Mouse (Mus musculus) G1E (cell line): Measurements from ENCODE around the gene Smim1. TPM values are rescaled to one million over a fixed set of nuclear protein-coding genes. Genes with fewer than 3 reads are reported as not detected.

Experiments used
- ATAC-seq: 2 replicates; pipeline ENCODE4 v1.8.0; 2016; ENCODE audit warnings: mild to moderate bottlenecking; ENCODE audit not compliant: insufficient number of reproducible peaks, poor library complexity, low FRiP score, severe bottlenecking; ENCODE audit errors: extremely low read depth
- DNase-seq: peaks from one replicate; pipeline ENCODE4 v3.0.0; 2012; ENCODE audit warnings: low spot score
- H3K27me3 ChIP-seq: 2 replicates; pipeline ENCODE4 v1.6.1; 2012; ENCODE audit warnings: mild to moderate bottlenecking, low read length, inconsistent platforms; ENCODE audit not compliant: insufficient read depth
- H3K36me3 ChIP-seq: replicated peaks from 2 replicates; pipeline ENCODE3; 2012; ENCODE audit warnings: mild to moderate bottlenecking, inconsistent platforms
- H3K4me1 ChIP-seq: 2 replicates; pipeline ENCODE4 v1.6.1; 2012; ENCODE audit warnings: low read depth, low read length, inconsistent platforms, mixed read lengths; ENCODE audit not compliant: insufficient read depth
- H3K4me3 ChIP-seq: 2 replicates; pipeline ENCODE4 v1.5.1; 2012; ENCODE audit warnings: low read depth, mild to moderate bottlenecking, inconsistent platforms, low read length, moderate library complexity, mixed read lengths
- H3K9me3 ChIP-seq: replicated peaks from 2 replicates; pipeline ENCODE4 v1.6.1; 2012; ENCODE audit warnings: inconsistent platforms
- CTCF ChIP-seq: IDR thresholded peaks from 2 replicates; pipeline ENCODE4 v1.5.1; 2012; ENCODE audit warnings: low read depth, low read length, inconsistent platforms, mixed read lengths
- GATA1 ChIP-seq: IDR thresholded peaks from 2 replicates; pipeline ENCODE4 v1.6.1; 2012; ENCODE audit warnings: borderline replicate concordance, low read length, inconsistent platforms, mixed read lengths
- GATA2 ChIP-seq: IDR thresholded peaks from 2 replicates; pipeline ENCODE4 v1.6.1; 2012; ENCODE audit warnings: low read depth, low read length, inconsistent platforms, borderline replicate concordance
- POLR2AphosphoS5 ChIP-seq: IDR thresholded peaks from 2 replicates; pipeline ENCODE4 v1.6.1; 2012; ENCODE audit warnings: low read depth, low read length, inconsistent platforms; ENCODE audit not compliant: insufficient replicate concordance
- TAL1 ChIP-seq: conservative IDR thresholded peaks from 2 replicates; pipeline ENCODE4 v1.6.1; 2012; ENCODE audit warnings: low read depth, low read length, inconsistent platforms, mixed read lengths
- polyA plus RNA-seq: library from polyadenylated mRNA; stranded (reverse); fragments of >175 nt; gene quantifications from 2 replicates; pipeline ENCODE4 v1.2.3, GENCODE M21; 2012
- total RNA-seq, 2 experiments: library from RNA; stranded (forward) in 1 of 2; stranded (reverse) in 1 of 2; fragments of 200-1000 nt in 1 of 2; fragments of >200 nt in 1 of 2; fragmentation: Nextera tagmentation in 1 of 2; gene quantifications; 2 replicates each; pipeline ENCODE4 v1.2.3; 2014 to 2017

Gene Smim1
- total RNA-seq (2014; fragmentation: Nextera tagmentation) = 74.3 and 100.0 TPM in 2 replicates
- total RNA-seq (2017) = 69.2 and 103 TPM in 2 replicates
- polyA plus RNA-seq = 58.4 and 87.4 TPM in 2 replicates

- peak; percentile 43 for ATAC-seq
- Histone ChIP-seq H3K27me3 (no peaks in the 10 kb centered on the region), H3K36me3 (peaks cover 69% of the 10 kb centered on the region), H3K4me3 (peak within 1 kb of the TSS; percentile 89), H3K9me3 (no peaks in the 10 kb centered on the region), H3K4me1 (peaks cover 70% of the 10 kb centered on the region)
- TF ChIP-seq TAL1 (no peak), GATA1 (no peak), GATA2 (no peak), POLR2AphosphoS5 (no peak), CTCF (no peak; the same call in 1 of the 2 replicates)
- DNase-seq = peak; percentile 91
Observed at GRCm38 (mm10) chr4:154025641-154026440, at the start of gene Smim1. Gene Smim1, minus strand, starts transcription at chr4:154026230.

DNA sequence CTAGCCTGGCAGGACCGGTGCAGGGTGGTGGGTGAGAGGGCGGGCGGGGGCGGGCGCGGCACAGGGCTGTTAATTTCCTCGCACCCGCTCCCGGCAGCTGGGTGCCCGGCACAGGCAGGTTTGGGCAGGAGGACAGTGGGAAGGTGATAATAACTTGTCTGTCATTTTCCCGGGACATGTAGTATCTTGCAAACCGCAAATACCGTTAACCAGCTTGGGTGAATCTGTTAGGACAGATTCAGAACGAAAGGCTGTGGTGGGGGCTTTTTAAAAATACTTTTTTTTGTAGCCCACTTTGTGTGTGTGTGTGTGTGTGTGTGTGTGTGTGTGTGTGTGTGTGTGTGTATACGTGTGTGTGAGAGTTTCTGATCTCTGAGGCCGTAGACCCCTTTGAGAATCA, 45.9 kb upstream of the Smim1 start:
- DNase-seq = no peak
- Histone ChIP-seq H3K36me3 (no peaks in the 10 kb centered on the region), H3K4me3 (no peak overlapping the region), H3K27me3 (peaks cover 1% of the 10 kb centered on the region; the same call in 1 of the 2 replicates), H3K9me3 (peaks cover 16% of the 10 kb centered on the region), H3K4me1 (no peaks in the 10 kb centered on the region)
- TF ChIP-seq CTCF = no peak
- TF ChIP-seq GATA2 = no peak
- no peak for TF ChIP-seq POLR2AphosphoS5
- no peak for TF ChIP-seq TAL1
- no peak for TF ChIP-seq GATA1
- no peak for ATAC-seq

DNA sequence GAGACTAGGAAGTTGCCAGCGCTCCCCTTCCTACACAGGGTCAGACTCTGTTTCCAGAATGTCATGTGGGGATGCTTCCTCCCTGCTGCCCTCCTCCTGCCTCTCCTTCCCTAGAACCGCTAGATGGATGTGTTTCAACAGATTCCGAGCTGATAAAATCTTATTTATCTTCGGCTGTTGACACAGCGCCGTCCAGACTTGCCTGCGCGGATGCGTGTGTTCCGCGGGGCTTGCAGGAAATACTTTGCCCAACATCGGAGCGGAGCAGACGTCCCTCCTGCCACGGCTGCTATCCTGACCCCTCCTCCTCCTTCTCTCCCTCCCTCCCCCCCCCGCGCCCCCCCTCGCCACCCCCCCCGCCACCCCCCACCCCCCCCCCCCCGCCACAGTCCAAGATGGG, 45.5 kb upstream of the Smim1 start:
- no peaks in the 10 kb centered on the region for H3K4me1 ChIP-seq
- H3K9me3 ChIP-seq = peaks cover 16% of the 10 kb centered on the region
- no peak for ATAC-seq
- TF ChIP-seq GATA2 = no peak
- no peaks in the 10 kb centered on the region for H3K36me3 ChIP-seq
- H3K4me3 ChIP-seq = no peak overlapping the region
- DNase-seq = no peak
- peaks cover 4% of the 10 kb centered on the region; the same call in 1 of the 2 replicates for H3K27me3 ChIP-seq

DNA sequence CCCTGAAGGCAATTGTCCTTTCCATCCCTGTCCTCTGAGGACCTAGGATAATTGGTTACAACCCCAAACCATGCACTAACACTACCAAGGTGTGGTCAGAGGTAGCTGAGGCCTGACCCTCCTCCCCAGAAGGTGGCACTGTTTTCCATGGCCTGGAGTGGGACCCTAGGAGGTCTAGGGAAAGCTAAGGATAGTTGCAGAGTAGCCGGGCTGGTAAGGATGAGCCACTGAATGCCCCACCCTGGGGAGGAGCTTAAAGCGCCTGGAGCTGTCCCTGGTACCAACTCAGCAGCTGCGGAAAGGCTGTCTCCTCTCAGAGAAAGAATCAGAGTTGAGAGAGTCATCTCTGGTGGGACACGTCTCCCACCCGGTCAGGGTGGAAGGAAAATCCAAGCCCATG, 44.9 kb upstream of the Smim1 start:
- Histone ChIP-seq H3K27me3 (peaks cover 6% of the 10 kb centered on the region; the same call in 1 of the 2 replicates), H3K4me3 (no peak overlapping the region), H3K9me3 (peaks cover 16% of the 10 kb centered on the region), H3K4me1 (no peaks in the 10 kb centered on the region), H3K36me3 (no peaks in the 10 kb centered on the region)
- no peak for DNase-seq
- no peak for TF ChIP-seq POLR2AphosphoS5
- TF ChIP-seq TAL1 = no peak
- TF ChIP-seq GATA2 = no peak
- TF ChIP-seq GATA1 = no peak
- no peak for TF ChIP-seq CTCF
- ATAC-seq = no peak

DNA sequence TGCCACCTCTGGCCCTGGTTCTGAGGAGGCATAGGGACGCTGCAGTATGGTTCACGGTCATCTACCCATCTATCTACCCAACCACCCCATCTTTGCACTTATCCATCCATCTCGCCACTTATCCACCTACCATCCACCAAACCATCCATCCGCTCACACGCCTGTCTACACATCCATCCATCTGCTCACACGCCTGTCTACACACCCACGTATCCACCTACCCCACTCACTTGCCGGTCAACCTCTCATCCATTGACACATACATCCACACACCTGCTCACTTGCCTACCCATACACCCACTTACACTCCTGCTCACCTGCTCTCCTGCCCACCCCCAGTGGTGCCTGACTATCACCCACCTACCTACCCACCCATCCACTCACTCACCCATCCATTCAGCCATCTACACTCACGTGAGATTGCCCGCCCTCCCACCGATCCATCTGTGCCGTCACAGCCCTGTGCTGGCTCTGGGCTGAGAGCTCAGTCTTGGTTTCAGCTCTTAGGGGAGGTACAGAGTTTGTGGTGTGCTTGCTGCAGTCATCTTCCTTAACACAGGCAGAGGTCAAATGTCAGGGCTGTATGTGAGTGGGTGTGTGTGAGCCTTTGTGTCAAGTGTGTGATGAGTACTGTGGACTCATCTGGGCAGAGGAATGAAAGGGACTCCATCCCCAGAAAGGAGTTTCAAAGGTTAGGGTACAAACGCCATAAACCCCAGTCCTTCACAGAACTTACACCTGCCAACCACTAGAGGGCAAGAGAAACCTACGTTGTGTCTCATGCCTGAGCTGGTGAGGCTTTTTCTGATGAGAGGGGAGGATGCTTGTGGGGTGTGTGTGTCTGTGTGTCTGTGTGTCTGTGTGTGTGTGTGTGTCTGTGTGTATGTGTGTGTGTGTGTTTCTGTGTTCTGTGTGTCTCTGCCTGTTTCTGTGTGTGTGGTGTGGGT, 39.1 kb upstream of the Smim1 start:
- no peaks in the 10 kb centered on the region for H3K9me3 ChIP-seq
- H3K27me3 ChIP-seq = peaks cover 12% of the 10 kb centered on the region; the same call in 1 of the 2 replicates
- DNase-seq (peak; percentile 51), ATAC-seq (peak; percentile 69)
- no peak for TF ChIP-seq TAL1
- peak; percentile 81 for TF ChIP-seq CTCF
- H3K36me3 ChIP-seq = no peaks in the 10 kb centered on the region
- 0 out of 2 replicates have a peak, but pooled peaks cover 2% of the 10 kb centered on the region for H3K4me1 ChIP-seq
- H3K4me3 ChIP-seq = no peak overlapping the region

DNA sequence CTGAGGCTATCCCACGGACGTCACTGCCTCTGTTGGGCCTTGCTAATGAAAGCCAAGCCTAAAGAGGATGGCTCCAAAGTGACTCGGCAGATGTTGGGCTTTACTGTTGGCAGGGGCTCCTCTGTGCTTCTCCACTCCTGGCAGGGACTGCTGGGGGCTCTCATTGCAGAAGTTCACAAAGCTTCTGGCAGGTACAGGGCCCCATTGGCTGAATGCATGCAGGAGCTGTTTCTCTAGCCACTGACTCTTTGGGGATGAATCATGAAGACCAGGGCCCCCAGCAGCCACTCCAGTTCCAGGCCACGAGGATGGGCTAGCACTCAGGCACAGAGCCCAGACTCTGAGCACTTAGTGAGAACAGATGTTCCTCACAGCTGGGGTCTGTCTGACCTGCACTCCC, 31.7 kb upstream of the Smim1 start:
- Histone ChIP-seq H3K27me3 (peaks cover 2% of the 10 kb centered on the region; the same call in 1 of the 2 replicates), H3K9me3 (no peaks in the 10 kb centered on the region), H3K36me3 (no peaks in the 10 kb centered on the region), H3K4me1 (no peaks in the 10 kb centered on the region), H3K4me3 (no peak overlapping the region)
- no peak for TF ChIP-seq POLR2AphosphoS5
- TF ChIP-seq CTCF = no peak
- no peak for TF ChIP-seq TAL1
- no peak for TF ChIP-seq GATA2
- TF ChIP-seq GATA1 = no peak
- no peak for DNase-seq
- no peak for ATAC-seq
